Mouse (Mus musculus) erythroblast, embryonic 14.5 days (primary cell): Measurements from ENCODE around the gene Olfr1420.
"Not testable (repeated sequence)": the region's sequence is repeated elsewhere in the genome, so short reads cannot be mapped to it uniquely, and the experiment has no call there.

Experiments used
- GATA1 ChIP-seq: IDR thresholded peaks from 2 replicates; pipeline ENCODE4 v1.6.1; 2012; ENCODE audit warnings: low read length, inconsistent platforms, mixed read lengths
- TAL1 ChIP-seq: IDR thresholded peaks from 3 replicates; pipeline ENCODE4 v1.6.1; 2012; ENCODE audit warnings: low read length, inconsistent platforms, mixed read lengths

GRCm38 (mm10) chr19:11922515-11922914 is 36.1 kb downstream of the Olfr1420 start:
- TF ChIP-seq GATA1, TAL1: not testable (repeated sequence)
